Mouse (Mus musculus) hindbrain, embryonic 14.5 days (tissue): ENCODE data around the gene Mapk14. TPM values are rescaled to one million over a fixed set of nuclear protein-coding genes. Genes with fewer than 3 reads are reported as not detected.

Source experiments
- ATAC-seq: fragments of 200-750 bp; cut with Nextera tagmentation; 2 replicates; pipeline ENCODE4 v1.8.0; 2017; ENCODE audit warnings: moderate number of reproducible peaks, mild to moderate bottlenecking, moderate TSS enrichment, moderate library complexity; ENCODE audit not compliant: low FRiP score
- DNase-seq: peaks from one replicate; pipeline ENCODE4 v3.0.0-alpha.2; 2015; ENCODE audit warnings: low spot score
- H3K27ac ChIP-seq: fragments of 300-500 bp; sonication (generic); 2 replicates; pipeline ENCODE4 v1.5.1; 2014; ENCODE audit warnings: mild to moderate bottlenecking, moderate library complexity
- H3K27me3 ChIP-seq: fragments of 300-500 bp; sonication (generic); 2 replicates; pipeline ENCODE4 v1.6.1; 2014; ENCODE audit warnings: mild to moderate bottlenecking, low read length, mixed read lengths; ENCODE audit not compliant: control insufficient read depth, insufficient read depth
- H3K36me3 ChIP-seq: fragments of 300-500 bp; sonication (generic); replicated peaks from 2 replicates; pipeline ENCODE4 v1.6.1; 2014; ENCODE audit not compliant: control insufficient read depth, insufficient read depth
- H3K4me1 ChIP-seq: fragments of 300-500 bp; sonication (generic); replicated peaks from 2 replicates; pipeline ENCODE4 v1.6.1; 2014; ENCODE audit warnings: antibody characterized with exemption, low read length, mixed read lengths; ENCODE audit not compliant: control insufficient read depth, insufficient read depth
- H3K4me2 ChIP-seq: fragments of 300-500 bp; sonication (generic); replicated peaks from 2 replicates; pipeline ENCODE4 v1.6.1; 2014; ENCODE audit warnings: mild to moderate bottlenecking, moderate library complexity
- H3K4me3 ChIP-seq: fragments of 300-500 bp; sonication (generic); replicated peaks from 2 replicates; pipeline ENCODE4 v1.5.1; 2014; ENCODE audit warnings: mild to moderate bottlenecking, low read length
- H3K9ac ChIP-seq: fragments of 300-500 bp; sonication (generic); 2 replicates; pipeline ENCODE4 v1.6.1; 2014
- H3K9me3 ChIP-seq: fragments of 300-500 bp; sonication (generic); 2 replicates; pipeline ENCODE4 v1.6.1; 2016; ENCODE audit warnings: low read length; ENCODE audit not compliant: control insufficient read depth
- WGBS: fragments of 180-500 bp; shearing (Covaris S2); extraction: QIAGEN DNeasy Blood & Tissue Kit; methylation state at CpG from one replicate; pipeline ENCODE4 v1.1.7; 2014; 5-methylcytosine and 5-hydroxymethylcytosine counted together
- polyA plus RNA-seq: library from polyadenylated mRNA; unstranded; fragments of >200 nt; fragmentation: Nextera tagmentation; extraction: Ambion mirVana; gene quantifications from 2 replicates; pipeline ENCODE4 v1.2.1, GENCODE M21; 2014

Gene Mapk14
- polyA plus RNA-seq, 1 experiment from 2014 or later: 34.1 TPM

DNA sequence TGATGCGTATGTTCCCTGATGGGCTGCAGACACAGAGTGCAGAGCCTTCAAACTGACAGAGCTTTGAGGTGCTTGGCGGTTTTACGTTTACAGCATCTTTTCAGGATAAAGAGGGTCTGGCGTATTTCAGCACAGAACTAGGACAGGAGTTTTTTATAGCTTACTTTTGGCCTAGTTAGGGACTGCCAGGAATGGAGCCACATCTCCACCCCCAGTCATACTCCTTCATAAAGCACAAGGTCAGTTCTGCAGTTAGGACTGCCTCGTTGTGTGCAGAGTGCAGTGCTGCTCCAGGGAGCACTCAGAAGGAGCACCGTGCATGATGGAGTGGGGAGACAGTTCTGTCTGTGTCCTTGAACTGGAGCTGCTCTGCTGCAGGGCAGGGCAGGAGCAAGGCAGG is 54.6 kb downstream of the Mapk14 start:
- no peak for DNase-seq

DNA sequence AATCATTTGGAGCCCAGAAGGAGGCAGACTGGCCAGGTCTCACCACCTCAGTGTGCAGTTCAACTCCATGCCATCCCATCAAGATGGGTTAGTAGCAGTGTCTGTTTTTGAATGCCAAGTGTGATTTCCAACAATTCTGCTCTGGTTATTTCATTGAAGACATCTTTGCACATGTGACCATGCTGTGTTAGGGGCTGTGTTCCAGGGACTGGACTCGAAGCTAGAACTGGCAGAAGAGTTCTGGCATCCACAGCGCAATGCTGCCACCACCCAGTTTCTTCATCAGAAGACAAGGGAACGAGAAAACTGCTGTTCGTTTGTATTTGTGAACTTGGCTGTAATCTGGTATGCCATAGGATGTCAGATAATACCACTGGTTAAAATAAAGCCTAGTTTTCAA is 56.9 kb downstream of the Mapk14 start:
- Histone ChIP-seq H3K4me3 (no peak overlapping the region), H3K4me1 (no peaks in the 10 kb centered on the region), H3K36me3 (peaks cover 59% of the 10 kb centered on the region), H3K9me3 (no peaks in the 10 kb centered on the region), H3K9ac (no peak overlapping the region), H3K27me3 (no peaks in the 10 kb centered on the region), H3K27ac (no peak overlapping the region), H3K4me2 (no peak overlapping the region)
- 94% methylated on average over 4 of the region's 4 CpGs for WGBS
- ATAC-seq (no peak), DNase-seq (no peak)

More for the DNA sequence above, 54.6 kb downstream of the Mapk14 start:
- Histone ChIP-seq H3K27me3 (no peaks in the 10 kb centered on the region), H3K9me3 (no peaks in the 10 kb centered on the region), H3K36me3 (peaks cover 81% of the 10 kb centered on the region), H3K27ac (no peak overlapping the region), H3K4me2 (no peak overlapping the region), H3K4me3 (no peak overlapping the region), H3K9ac (no peak overlapping the region), H3K4me1 (no peaks in the 10 kb centered on the region)
- no peak for ATAC-seq
- 93% methylated on average over 6 of the region's 6 CpGs for WGBS

DNA sequence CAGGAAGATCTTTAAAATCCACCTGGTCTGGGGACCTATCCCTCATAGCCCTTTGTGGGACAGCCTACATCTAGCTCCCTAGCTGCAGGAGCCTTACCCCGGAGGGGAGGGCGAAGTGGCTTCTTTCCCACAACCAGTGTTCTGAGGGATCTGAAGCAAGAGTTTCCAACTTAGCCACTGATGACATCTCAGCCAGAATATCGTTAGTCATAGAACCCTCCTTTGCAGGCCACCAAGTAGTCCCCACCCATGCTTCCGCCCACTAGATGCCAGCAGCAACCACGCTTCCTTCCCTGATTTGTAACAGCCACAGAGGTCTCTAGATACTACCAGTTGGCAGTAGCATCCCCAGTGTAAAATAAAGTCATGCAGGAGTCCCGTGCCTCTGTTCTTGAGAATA is 59.5 kb downstream of the Mapk14 start:
- H3K4me1 ChIP-seq: no peaks in the 10 kb centered on the region
- H3K27me3 ChIP-seq: no peaks in the 10 kb centered on the region
- H3K36me3 ChIP-seq: peaks cover 33% of the 10 kb centered on the region
- DNase-seq (no peak), ATAC-seq (no peak)
- H3K4me2 ChIP-seq: no peak overlapping the region
- H3K4me3 ChIP-seq: no peak overlapping the region
- H3K9ac ChIP-seq: no peak overlapping the region
- no peaks in the 10 kb centered on the region for H3K9me3 ChIP-seq
- 85% methylated on average over 6 of the region's 6 CpGs for WGBS
- H3K27ac ChIP-seq: no peak overlapping the region

DNA sequence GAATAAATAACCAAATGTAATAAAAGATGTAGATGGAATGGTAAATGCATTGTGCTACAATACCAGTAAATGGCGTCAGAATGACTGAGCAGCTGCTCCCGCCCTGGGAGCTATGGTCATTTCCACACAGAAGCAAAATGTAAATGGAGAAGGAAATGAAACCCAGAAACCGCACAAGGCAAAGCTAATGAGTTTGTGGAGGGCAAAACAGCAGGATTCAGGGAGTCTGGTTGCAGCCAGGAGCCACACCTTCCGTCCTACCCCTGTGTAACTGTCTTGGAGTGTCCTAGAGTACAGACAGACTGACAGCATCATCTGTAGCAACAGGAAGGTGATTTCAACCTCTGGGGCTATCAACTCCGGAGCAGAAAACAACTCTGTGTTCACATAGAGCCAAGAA is 65.3 kb downstream of the Mapk14 start:
- Histone ChIP-seq H3K4me1 (no peaks in the 10 kb centered on the region), H3K36me3 (no peaks in the 10 kb centered on the region), H3K4me2 (no peak overlapping the region), H3K9me3 (no peaks in the 10 kb centered on the region), H3K27ac (no peak overlapping the region), H3K27me3 (no peaks in the 10 kb centered on the region), H3K9ac (no peak overlapping the region), H3K4me3 (no peak overlapping the region)
- no peak for ATAC-seq
- no peak for DNase-seq
- 67% methylated on average over 5 of the region's 5 CpGs for WGBS

DNA sequence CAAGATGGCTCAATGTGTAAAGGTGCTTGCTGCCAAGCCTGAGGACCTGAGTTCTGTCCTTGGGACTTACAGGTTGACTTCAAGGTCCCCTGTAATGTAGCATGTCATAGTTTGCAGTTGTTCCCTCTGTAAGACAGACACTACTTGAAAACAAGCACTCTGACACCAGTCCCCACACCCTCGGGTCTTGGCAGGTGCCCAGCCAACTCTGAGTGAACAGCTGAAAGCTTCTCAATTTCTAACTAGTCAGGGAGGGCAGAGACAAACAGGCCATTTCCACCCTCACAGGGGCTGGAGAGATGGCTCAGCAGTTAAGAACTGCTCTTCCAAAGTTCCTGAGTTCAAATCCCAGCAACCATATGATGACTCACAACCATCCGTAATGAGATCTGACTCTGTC is 66.3 kb downstream of the Mapk14 start:
- no peak for DNase-seq
- WGBS: 87% methylated on average over 2 of the region's 2 CpGs
- Histone ChIP-seq H3K9ac (no peak overlapping the region), H3K27ac (no peak overlapping the region), H3K27me3 (no peaks in the 10 kb centered on the region), H3K9me3 (no peaks in the 10 kb centered on the region), H3K4me2 (no peak overlapping the region), H3K4me1 (no peaks in the 10 kb centered on the region), H3K36me3 (no peaks in the 10 kb centered on the region), H3K4me3 (no peak overlapping the region)
- ATAC-seq: no peak

DNA sequence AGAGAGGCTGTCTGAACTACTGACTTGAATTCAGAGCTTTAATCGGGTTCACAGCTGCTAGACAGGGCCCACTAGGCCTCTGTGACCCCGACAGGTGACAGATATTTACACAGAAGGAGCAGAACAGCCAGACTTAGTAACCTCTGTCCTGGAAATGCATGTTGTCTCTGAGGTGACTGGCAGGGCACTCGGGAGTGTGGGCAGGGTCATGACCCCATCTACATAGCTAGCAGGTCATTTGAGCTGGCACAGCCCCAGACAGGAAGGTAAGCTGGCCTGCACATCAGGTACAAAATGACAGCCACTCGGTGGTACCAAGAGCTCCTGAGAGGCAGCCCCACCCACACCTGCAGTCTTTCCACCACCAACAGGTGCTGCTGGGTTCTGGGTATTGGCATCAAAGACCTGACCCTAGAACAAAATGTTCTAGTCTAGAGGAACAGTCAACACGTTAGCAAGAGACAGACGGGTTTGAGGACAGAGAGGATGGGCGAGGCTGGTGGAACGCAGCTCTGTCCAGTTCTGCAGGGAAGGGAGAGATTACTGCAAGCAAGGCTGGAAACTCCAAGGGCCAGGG is 69.7 kb downstream of the Mapk14 start:
- H3K27me3 ChIP-seq: no peaks in the 10 kb centered on the region
- no peak for ATAC-seq

DNA sequence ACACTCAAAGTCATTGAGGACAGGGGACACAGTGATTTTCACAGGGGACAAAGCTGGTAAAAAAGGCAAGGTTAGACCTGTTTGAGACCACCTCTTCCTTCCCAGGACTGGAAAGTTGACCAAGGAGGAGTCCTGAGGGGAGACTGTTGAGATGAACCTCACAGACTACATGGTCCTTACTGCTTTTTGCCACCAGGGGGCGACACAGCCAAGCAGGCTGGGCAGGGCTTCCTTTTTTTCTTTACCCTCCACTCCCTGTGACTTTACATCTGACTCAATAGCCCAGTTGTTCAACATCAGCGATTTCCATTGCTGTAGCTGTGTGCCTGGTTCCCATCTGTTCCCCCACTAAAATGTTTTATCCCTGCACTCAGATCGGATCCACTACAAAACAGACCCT is 70.7 kb downstream of the Mapk14 start:
- 15% methylated on average over 3 of the region's 3 CpGs for WGBS
- no peaks in the 10 kb centered on the region for H3K36me3 ChIP-seq

More for the DNA sequence above, 69.7 kb downstream of the Mapk14 start:
- WGBS: 72% methylated on average over 8 of the region's 8 CpGs
- no peaks in the 10 kb centered on the region for H3K36me3 ChIP-seq
- no peak overlapping the region for H3K4me2 ChIP-seq
- no peak overlapping the region for H3K4me3 ChIP-seq
- DNase-seq: no peak
- no peak overlapping the region for H3K27ac ChIP-seq
- no peak overlapping the region for H3K9ac ChIP-seq
- no peaks in the 10 kb centered on the region for H3K9me3 ChIP-seq
- H3K4me1 ChIP-seq: no peaks in the 10 kb centered on the region

DNA sequence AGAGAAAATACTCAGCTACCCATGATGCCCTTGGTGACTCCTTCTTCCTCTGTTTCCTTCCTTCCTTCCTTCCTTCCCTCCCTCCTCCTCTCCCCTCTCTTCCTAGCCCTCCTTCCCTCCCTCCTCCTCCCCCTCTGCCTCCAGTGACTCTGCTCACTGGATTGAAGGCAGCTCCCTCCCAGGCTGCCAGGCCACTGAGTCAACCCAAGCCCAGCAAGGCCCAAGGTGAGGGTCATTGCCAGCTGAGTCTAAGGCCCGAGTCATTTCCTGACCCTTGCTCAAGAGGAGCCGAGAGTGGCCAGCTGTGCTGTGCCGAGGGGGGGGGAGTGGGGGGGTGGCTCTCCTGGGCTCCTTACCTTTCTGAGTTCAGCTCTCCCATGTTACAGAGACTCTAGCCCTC is 75.1 kb downstream of the Mapk14 start:
- ATAC-seq (no peak), DNase-seq (no peak)
- Histone ChIP-seq H3K4me3 (no peak overlapping the region), H3K4me1 (no peaks in the 10 kb centered on the region; the same call in 1 of the 2 replicates), H3K4me2 (no peak overlapping the region), H3K27ac (no peak overlapping the region), H3K9ac (no peak overlapping the region), H3K27me3 (peaks cover 32% of the 10 kb centered on the region), H3K9me3 (no peaks in the 10 kb centered on the region), H3K36me3 (no peaks in the 10 kb centered on the region)
- 68% methylated on average over 3 of the region's 3 CpGs for WGBS

More for the DNA sequence above, 70.7 kb downstream of the Mapk14 start:
- H3K4me3 ChIP-seq: no peak overlapping the region
- H3K9me3 ChIP-seq: no peaks in the 10 kb centered on the region
- peak; percentile 63 for DNase-seq
- no peak overlapping the region for H3K9ac ChIP-seq
- no peaks in the 10 kb centered on the region for H3K27me3 ChIP-seq
- no peak overlapping the region for H3K27ac ChIP-seq
- ATAC-seq: no peak
- H3K4me2 ChIP-seq: no peak overlapping the region
- H3K4me1 ChIP-seq: no peaks in the 10 kb centered on the region

DNA sequence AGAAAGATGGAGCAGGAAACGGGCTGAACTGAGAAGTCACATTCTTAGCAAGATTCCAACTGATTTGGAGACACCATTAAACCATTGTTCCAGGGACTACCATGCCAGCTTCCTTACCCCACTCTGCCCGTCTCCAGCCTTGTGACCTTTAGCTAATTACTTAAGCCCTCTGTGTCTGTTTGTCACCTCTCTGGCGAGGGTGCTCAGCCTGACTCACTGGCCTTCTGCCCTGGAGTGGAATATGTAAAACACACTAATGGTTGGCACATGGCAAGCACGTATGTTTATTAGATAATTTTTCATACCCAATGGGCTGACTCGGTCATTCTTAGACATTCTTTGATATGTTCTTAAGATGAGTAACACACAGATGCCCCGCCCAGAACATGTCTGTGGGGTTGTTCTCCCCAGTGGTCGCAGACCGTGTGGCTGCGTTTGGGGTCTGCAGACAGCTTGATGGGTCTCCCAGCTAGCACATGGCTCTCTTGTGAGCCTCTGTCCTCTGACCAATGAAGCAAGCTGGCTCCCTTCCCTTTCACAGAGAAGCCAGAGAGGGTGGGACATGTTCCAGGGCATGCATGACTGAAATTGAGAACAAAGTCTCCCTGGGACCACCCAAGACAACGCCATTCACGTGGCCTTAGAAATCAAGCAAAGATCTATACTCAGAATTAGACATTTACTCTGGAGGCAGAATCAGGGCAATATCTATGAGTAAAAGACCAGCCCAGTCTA is 75.8 kb downstream of the Mapk14 start:
- Histone ChIP-seq H3K27ac (no peak overlapping the region), H3K9ac (no peak overlapping the region), H3K9me3 (no peaks in the 10 kb centered on the region), H3K4me2 (no peak overlapping the region), H3K27me3 (peaks cover 34% of the 10 kb centered on the region), H3K4me1 (no peaks in the 10 kb centered on the region; the same call in 1 of the 2 replicates), H3K4me3 (no peak overlapping the region), H3K36me3 (no peaks in the 10 kb centered on the region)
- ATAC-seq (no peak), DNase-seq (no peak)
- WGBS: 70% methylated on average over 11 of the region's 11 CpGs
